Mouse (Mus musculus): Measurements from ENCODE around the gene Dlgap1.

- TF ChIP-seq GATA1 (IDR thresholded peaks at IDR 0.05; ENCODE audit: borderline replicate concordance, low read length) (no peak), FLI1 (IDR thresholded peaks at IDR 0.05; ENCODE audit: low read length) (no peak)
Measured at GRCm38 (mm10) chr17:70473871-70474270, 505.0 kb downstream of the Dlgap1 start.
